Mouse (Mus musculus): ENCODE measurements around the gene Gm5930.
"Not testable (repeated sequence)": the region's sequence is repeated elsewhere in the genome, so short reads cannot be mapped to it uniquely, and the experiment has no call there.

Gm5930 gene

DNA sequence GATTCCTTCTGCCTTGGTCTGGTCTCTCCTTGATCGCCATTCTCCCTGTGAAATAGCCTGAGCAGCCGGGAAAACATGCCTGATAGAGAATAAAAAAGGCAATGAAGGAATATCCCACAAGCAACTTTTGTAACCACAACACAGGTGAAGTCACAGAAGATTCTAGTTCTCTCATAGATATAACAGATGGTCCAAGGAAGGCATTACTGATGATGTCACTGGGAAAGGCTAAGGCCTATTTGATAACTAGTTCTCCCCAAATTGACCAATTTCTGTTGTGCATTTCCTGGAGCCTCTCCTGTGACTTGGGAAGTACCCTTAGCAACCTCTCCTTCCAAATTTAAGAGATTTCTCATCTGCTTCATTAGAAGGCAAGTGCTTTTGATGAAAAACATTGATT is at the start of gene Gm5930:
Gm5930 (minus strand) TSS at position 101 of the 400 bp plus-strand sequence.
- DNase-seq (ENCODE audit: low read depth, low spot score): not testable (repeated sequence)

DNA sequence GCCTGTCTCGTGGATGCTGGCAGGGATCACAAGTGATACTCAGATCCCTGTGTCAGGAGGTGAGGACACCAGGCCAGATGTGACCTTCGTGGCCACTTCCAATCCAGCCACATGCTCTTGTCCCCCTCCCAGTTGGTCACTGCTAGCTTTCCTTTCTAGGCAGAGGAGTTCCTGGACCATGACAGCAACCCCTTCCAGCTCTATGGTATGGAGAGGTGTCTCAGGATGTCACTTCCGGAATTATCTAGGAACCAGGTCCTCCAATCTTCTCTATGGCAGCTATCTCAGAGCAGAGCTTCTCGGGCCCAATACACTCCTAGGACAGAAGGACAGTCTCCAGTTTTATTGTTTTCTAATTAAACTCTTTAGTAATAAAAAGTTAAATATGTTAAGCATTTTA is 45.8 kb upstream of the Gm5930 start:
- DNase-seq (ENCODE audit: low read depth, low spot score): not testable (repeated sequence)

DNA sequence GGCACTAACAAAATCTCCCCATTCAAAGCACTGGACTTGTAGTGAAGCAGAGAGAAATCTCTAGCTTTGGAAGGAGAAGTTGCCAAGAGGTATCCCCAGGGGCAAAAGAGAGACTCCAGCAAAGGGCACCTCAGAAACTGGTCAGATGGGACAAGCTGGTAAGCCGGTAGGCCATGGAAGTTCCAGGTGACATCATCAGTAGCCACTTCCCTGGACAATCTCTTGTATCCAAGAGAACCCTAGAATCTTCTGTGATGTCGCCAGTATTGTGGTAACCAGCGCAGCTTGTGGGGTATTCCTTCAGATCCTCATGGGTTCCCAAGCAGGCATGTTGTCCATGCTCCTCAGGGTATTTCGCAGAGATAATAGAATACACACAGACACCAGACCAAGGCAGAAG is 26.7 kb upstream of the Gm5930 start, which contains the start of gene Gm8229:
Gm8229 (plus strand) TSS at position 301 of the 400 bp plus-strand sequence.
- not testable (repeated sequence) for DNase-seq (ENCODE audit: low read depth, low spot score)

DNA sequence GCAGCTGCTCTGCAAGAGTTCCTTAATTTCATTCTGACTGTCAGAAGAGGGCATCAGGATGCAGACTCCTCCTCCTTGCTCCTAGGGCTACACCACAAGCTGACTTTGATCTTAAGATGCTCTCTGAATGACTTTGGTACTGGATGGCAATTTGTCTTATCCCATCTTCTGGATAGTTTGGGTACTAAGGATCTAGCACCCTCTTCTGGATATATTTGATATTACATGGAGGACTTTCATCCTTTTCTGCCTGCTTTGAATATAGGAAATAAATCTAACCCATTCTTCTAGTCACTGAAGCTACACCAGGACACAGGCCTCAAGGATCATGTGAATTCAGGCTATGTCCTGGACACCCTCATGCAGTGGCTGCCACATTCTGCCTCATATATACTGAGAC is 23.9 kb upstream of the Gm5930 start:
- DNase-seq (ENCODE audit: low read depth, low spot score): peak; percentile 41

DNA sequence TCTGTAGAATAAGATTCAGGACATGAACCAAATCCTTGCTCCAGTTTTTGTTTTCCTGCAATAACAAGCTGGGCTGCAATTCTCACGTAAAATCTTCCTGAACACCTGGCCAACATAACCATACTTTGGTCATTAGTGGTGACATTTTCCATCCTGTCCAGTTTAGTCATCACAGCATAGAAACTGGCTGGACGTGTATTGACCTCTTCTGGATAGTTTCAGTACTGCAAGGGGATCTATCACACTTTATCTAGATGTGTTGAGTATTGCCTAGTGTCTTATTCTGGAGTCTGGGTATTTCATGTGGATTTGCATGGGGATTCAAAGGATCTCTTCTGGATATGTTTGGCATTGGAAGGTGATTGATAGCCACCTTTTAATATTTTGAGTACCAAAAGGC is 23.0 kb upstream of the Gm5930 start:
- DNase-seq (ENCODE audit: low read depth, low spot score): peak; percentile 1

DNA sequence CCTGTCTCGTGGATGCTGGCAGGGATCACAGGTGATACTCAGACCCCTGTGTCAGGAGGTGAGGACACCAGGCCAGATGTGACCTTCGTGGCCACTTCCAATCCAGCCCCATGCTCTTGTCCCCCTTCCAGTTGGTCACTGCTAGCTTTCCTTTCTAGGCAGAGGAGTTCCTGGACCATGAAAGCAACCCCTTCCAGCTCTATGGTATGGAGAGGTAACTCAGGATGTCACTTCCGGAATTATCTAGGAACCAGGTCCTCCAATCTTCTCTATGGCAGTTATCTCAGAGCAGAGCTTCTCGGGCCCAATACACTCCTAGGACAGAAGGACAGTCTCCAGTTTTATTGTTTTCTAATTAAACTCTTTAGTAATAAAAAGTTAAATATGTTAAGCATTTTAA is 26.3 kb downstream of the Gm5930 start:
- DNase-seq (ENCODE audit: low read depth, low spot score): not testable (repeated sequence)

DNA sequence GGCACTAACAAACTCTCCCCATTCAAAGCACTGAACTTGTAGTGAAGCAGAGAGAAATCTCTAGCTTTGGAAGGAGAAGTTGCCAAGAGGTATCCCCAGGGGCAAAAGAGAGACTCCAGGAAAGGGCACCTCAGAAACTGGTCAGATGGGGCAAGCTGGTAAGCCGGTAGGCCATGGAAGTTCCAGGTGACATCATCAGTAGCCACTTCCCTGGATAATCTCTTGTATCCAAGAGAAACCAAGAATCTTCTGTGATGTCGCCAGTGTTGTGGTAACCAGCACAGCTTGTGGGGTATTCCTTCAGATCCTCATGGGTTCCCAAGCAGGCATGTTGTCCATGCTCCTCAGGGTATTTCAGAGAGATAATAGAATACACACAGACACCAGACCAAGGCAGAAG is 53.1 kb downstream of the Gm5930 start, which contains the start of gene Gm8220:
Gm8220 (plus strand) TSS at position 301 of the 400 bp plus-strand sequence.
- DNase-seq (ENCODE audit: low read depth, low spot score): not testable (repeated sequence)

Measured in ZHBTc4 (cell line).